Mouse (Mus musculus) 3134 (cell line): Measurements from ENCODE around the gene Gpr182.
"Not testable (repeated sequence)": the region's sequence is repeated elsewhere in the genome, so short reads cannot be mapped to it uniquely, and the experiment has no call there.

ENCODE experiments used
- DNase-seq: peaks from one replicate; pipeline ENCODE4 v3.0.0-alpha.2; 2011; ENCODE audit warnings: low spot score; ENCODE audit not compliant: insufficient read length; ENCODE audit errors: extremely low read depth

Gpr182 gene

DNA sequence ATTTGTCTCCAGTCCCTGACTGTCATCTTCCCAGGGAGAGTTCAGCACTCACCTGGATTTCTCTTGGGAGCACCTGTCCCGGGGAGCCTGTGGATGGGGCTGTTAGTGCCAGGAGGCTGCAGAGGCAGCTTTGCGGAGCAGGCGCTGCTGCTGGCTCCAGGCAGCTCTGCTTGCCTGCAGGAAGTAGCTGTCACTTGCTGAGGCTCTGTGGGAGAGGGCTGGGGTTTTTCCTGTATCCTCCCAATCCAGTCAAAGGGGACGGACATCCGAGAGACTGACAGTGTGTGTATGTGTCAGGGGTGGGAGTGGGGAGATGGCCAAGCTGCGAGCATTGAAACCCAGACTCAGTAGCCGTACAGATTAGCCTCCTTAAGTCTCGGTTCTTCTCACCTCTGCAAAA is at the start of gene Gpr182:
Gene Gpr182, minus strand, starts transcription at position 185 of the 400 bp plus-strand sequence.
- DNase-seq = no peak

DNA sequence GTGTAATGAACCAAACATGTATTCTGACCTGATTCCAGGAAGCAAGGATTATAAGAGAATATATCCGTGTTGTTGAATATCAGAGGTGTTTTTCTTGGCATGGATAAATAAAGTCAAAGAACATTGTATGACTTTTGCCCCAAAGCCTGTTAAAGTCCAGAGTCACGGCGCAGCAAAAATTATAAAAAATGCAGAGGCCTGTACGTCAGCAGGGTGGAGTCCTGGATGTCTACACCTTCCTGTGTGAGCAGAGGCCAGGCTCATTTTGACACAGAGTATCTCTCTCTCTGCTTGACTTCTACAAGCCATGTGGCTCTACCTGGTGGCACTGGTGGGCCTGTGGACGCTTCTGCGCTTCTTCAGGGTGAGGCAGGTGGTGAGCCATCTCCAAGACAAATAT is 49.4 kb upstream of the Gpr182 start, which contains the start of gene Rdh16:
Gene Rdh16, plus strand, starts transcription at position 262 of the 400 bp plus-strand sequence.
- no peak for DNase-seq

DNA sequence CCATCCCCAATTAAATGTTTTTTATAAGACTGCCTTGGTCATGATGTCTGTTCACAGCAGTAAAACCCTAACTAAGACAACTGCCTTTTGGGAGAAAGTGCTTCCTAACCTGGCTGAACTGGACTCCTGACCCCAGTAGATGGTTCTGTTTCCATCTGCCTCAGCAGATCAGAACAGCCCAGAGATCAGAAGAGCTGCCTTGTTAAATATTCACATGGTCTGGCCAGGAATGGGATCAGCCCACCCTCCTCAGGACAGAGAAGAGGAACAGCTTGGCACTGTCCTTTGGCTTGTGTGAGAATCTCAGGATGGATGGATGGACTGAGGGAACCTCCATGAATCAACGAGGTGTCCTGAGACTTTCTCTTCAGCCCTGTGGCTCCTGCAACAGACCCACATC is 47.8 kb upstream of the Gpr182 start:
- no peak for DNase-seq

GRCm38 (mm10) chr10:127785411-127785810 is 33.9 kb upstream of the Gpr182 start:
- not testable (repeated sequence) for DNase-seq

DNA sequence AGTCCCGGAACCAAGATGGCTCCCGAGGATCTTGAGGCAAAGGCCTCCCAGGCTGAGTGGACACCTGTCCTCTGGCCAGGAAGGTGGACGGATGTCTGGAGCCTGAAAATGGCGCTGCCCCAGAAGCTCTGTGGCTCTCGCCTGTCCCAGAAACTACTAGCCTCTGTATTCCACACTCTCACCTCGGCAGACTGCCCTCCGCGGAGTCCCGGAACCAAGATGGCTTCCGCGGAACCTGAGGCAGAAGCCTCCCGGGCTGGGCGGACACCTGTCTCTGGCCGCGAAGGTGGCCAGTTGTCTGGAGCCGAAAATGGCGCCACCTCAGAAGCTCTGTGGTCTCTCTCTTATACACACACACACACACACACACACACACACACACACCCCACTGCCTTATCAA is 30.8 kb upstream of the Gpr182 start:
- not testable (repeated sequence) for DNase-seq

- DNase-seq = no peak
These were observed 24.5 kb upstream of the Gpr182 start, which contains the start of gene Rdh9 for GRCm38 (mm10) chr10:127776011-127776410. Rdh9 (plus strand) TSS chr10:127776386.

DNA sequence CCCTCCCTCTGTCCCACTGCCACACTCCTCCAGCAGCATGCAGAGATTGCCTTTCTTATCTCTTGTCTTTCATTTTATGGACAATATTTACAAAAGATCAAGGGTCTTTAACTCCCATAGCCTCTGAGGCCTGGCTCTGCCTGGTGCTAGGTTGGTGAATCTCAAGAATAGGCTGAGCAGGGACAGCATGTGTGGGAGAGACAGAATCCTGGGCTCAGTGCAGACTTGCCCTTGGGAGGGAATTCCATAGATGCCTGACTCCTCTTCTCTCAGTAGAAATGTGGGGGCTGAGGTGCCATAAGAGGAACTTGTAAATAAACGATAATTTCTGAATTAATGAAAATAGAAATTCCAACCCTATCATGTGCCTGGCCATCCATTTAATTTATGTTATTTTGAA is 15.0 kb upstream of the Gpr182 start:
- no peak for DNase-seq

- DNase-seq = no peak
These were observed 12.6 kb upstream of the Gpr182 start for GRCm38 (mm10) chr10:127763914-127764680.

- DNase-seq = not testable (repeated sequence)
These were observed 11.4 kb upstream of the Gpr182 start for GRCm38 (mm10) chr10:127762926-127763325.

DNA sequence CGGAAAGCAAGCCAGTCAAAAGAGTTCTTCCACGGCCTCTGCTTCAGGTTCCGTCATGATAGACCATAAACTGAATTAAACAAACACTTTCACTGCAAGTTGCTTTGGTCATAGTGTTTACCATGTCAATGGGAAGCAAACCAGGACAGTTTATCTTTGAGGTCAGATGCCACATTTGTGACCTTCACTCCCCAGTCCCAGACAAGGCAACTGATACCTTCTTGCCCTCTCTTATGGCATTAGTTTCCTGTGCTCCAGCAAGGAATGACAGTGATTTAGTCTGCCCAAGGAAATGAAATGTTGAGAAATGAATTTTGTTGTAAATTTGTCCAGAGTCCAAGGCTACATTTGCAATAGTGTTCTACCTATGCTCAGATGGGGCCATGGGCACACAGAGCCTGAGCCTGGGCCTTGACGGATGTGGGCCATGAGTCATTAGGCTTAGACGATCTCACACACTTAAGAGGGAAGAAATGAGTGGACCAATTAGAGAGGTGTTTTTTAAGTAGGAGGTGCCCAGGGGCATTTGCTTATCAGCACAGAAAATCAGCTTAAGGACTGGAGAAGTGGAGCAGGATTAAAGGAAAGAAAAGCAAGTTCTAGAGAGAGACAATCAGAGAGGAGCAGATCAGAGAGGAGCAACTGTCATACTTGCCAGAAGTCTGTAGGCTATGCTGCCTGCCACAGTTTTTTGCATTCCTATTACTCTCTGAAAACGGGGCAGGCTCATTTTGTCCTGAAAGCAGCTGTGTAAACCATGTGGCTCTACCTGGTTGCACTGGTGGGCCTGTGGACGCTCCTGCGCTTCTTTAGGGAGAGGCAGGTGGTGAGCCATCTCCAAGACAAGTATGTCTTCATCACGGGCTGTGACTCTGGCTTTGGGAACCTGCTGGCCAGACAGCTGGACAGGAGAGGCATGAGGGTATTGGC is 7.9 kb upstream of the Gpr182 start, which contains the start of the genes Rdh1 and Rdh16f1:
Gene Rdh1, plus strand, starts transcription at position 541 of the 930 bp plus-strand sequence.
Gene Rdh16f1, plus strand, starts transcription at position 607 of the 930 bp plus-strand sequence.
- no peak for DNase-seq

- DNase-seq = no peak
These were observed 4.4 kb upstream of the Gpr182 start for GRCm38 (mm10) chr10:127755770-127756468.

- no peak for DNase-seq
These were observed 3.7 kb upstream of the Gpr182 start for GRCm38 (mm10) chr10:127755246-127755645.

DNA sequence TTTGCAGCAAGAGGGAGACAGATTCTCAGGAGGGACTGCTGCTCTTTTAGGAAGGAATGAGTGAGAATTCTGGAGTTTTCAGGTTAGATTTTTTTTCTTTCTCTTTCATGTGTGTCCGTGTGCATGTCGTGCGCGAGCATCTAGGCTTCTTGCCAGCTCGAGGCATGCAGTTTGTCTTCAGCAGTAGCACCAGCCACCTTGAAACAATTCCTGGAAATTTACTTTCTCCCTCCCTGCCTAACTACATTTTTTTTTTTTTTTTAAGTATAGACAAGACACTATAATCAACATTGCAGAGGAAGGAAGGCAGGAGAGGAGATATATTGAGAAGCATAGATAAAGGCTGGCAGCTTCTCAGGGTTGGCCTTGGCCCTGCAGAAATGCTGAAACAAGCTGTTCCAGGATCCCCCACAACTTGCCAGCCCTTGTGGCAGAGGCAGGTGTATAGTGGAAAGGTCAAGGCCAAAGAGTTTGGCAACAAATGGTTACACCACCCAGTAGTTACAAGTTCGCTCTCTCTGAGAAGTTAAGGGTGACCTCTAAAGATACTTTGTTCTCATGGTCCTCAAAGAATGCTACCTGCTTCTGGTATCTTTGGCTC is 3.1 kb upstream of the Gpr182 start:
- no peak for DNase-seq

DNA sequence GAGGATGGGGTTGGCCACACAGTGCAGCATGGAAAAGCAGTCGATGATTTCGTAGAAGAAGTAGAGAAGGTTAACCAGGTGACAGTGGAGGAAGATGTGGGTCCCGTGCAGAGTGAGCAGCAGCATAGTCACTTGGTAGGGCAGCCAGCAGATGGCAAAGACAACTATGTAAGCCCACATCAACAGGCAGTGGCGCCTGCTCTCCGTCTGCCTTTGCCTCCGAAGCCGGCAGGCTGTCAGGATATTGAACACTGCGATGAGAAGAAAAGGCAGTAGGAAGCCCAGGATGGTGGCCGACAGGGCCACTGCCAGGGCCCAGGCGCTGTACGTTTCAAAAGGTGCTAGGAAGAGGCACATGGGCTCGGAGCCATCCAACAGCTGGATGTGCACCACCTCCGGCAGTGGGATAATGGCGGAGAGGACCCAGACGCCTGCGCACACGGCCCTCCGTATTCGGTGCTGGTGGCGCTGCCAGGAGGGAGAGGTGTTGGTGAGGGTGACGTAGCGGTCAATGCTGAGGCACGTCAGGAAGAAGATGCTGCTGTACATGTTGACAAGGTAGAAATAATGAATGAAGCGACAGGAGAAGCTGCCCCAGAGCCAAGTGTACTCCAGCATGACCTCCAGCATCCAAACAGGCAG is 1.3 kb downstream of the Gpr182 start:
- DNase-seq = no peak

DNA sequence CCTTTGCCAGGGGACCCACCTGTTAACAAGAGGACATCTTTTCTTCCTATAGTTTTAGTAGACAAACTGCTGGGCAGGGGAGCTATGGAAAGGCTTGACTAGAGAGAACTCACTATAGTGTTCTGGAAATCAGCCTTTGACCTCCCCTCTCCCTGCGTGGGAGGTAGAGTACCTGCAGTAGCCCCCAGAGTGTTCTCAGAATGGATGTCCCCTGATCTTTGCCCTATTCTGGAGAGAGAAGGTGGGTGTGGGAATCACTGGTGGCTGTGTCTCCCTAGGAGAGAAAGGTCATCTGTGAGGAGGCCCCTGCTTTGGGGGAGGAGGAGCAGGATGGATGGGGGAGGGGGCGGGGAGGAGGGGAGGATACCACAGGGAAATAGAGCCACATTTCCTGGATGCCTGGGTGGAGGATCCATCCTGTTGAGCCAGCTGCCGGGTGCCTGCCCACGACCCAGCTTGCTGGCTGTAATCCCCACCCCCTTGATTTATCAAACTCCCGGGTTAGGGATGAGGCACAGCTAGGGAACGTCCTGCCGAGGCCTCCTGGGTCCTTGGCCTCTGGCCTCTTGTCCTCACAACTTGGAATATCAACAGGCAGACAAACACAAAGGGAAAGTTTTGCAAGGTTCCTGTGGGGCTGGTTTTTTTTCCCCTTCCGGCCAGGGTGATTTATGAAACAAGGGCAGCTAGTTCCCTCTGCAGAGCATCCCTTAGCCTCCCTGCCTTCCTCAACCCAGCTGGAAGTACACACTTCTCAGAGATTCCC is 2.5 kb downstream of the Gpr182 start:
- no peak for DNase-seq

GRCm38 (mm10) chr10:127747254-127747653 is 4.3 kb downstream of the Gpr182 start:
- no peak for DNase-seq

DNA sequence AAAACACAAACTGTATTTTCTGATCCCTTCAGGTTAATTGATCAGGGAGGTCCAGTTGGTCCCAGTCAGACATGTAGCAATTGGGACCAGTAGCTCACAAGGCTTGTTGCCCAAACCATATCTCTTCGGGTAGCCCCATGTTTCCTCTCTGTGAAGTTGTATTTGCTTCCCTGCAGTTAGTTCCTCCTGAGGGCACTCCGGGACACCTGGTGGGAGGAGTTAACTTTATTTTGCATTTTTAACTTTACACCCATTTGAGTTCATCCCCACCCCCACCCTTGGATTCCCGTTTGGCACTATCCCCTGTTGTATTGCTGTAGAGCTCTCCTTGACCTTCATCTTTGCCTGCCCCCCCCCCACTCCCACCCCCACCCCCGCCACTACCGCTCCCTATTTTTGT is 5.6 kb downstream of the Gpr182 start:
- no peak for DNase-seq

- DNase-seq = peak; percentile 42
These were observed 6.9 kb downstream of the Gpr182 start for GRCm38 (mm10) chr10:127744661-127745060.

GRCm38 (mm10) chr10:127739661-127740161 is 11.8 kb downstream of the Gpr182 start:
- peak; percentile 66 for DNase-seq
